Mouse (Mus musculus) small intestine, adult 2 months (tissue): ENCODE data around the gene Actl11.
A peak's percentile ranks its signal among the peaks of the same experiment; 100 is the strongest.

Source experiments
- CTCF ChIP-seq: fragments of 200-500 bp; IDR thresholded peaks from 2 replicates; pipeline ENCODE4 v1.5.1; 2012; ENCODE audit warnings: low read depth, mild to moderate bottlenecking, control low read depth, inconsistent platforms, low read length, moderate library complexity, mixed read lengths; ENCODE audit not compliant: insufficient replicate concordance, insufficient read length; ENCODE audit errors: extremely low read depth
- POLR2A ChIP-seq: fragments of 200-500 bp; IDR thresholded peaks from 2 replicates; pipeline ENCODE4 v1.6.1; 2012; ENCODE audit warnings: low read depth, mild to moderate bottlenecking, control low read depth, inconsistent platforms, low read length, moderate library complexity

GRCm38 (mm10) chr9:107910025-107910769 lies 18.1 kb upstream of the Actl11 start:
- peak; percentile 56 for TF ChIP-seq POLR2A
- no peak for TF ChIP-seq CTCF
